Mouse (Mus musculus) erythroblast, embryonic 14.5 days (primary cell): ENCODE data around the gene E130308A19Rik.

ENCODE experiments used
- GATA1 ChIP-seq: IDR thresholded peaks from 2 replicates; pipeline ENCODE4 v1.6.1; 2012; ENCODE audit warnings: low read length, inconsistent platforms, mixed read lengths
- TAL1 ChIP-seq: IDR thresholded peaks from 3 replicates; pipeline ENCODE4 v1.6.1; 2012; ENCODE audit warnings: low read length, inconsistent platforms, mixed read lengths

GRCm38 (mm10) chr4:59582186-59582585, 43.8 kb upstream of the E130308A19Rik start:
- no peak for TF ChIP-seq GATA1
- TF ChIP-seq TAL1, result no peak
